Mouse (Mus musculus) midbrain, embryonic 16.5 days (tissue): ENCODE results near the gene Svbp. TPM values are rescaled to one million over a fixed set of nuclear protein-coding genes. Genes with fewer than 3 reads are reported as not detected.

Experiments
- ATAC-seq: fragments of 200-750 bp; cut with Nextera tagmentation; 2 replicates; pipeline ENCODE4 v1.8.0; 2017; ENCODE audit warnings: moderate TSS enrichment
- H3K27ac ChIP-seq: fragments of 300-500 bp; sonication (generic); 2 replicates; pipeline ENCODE4 v1.5.1; 2014; ENCODE audit warnings: mild to moderate bottlenecking, low read length, mixed read lengths
- H3K27me3 ChIP-seq: fragments of 300-500 bp; sonication (generic); 2 replicates; pipeline ENCODE4 v1.6.1; 2014; ENCODE audit warnings: low read depth, low read length, mixed read lengths; ENCODE audit not compliant: control insufficient read depth, insufficient read depth
- H3K36me3 ChIP-seq: fragments of 300-500 bp; sonication (generic); 2 replicates; pipeline ENCODE4 v1.6.1; 2014; ENCODE audit warnings: mild to moderate bottlenecking, low read length, moderate library complexity, mixed read lengths; ENCODE audit not compliant: control insufficient read depth, insufficient read depth
- H3K4me1 ChIP-seq: fragments of 300-500 bp; sonication (generic); 2 replicates; pipeline ENCODE4 v1.6.1; 2014; ENCODE audit warnings: mild to moderate bottlenecking, low read length, mixed read lengths; ENCODE audit not compliant: control insufficient read depth, insufficient read depth
- H3K4me2 ChIP-seq: fragments of 300-500 bp; sonication (generic); 2 replicates; pipeline ENCODE4 v1.6.1; 2014; ENCODE audit warnings: mild to moderate bottlenecking, low read length, mixed read lengths
- H3K4me3 ChIP-seq: fragments of 300-500 bp; sonication (generic); 2 replicates; pipeline ENCODE4 v1.5.1; 2014; ENCODE audit warnings: low read depth, mild to moderate bottlenecking, low read length, moderate library complexity, mixed read lengths
- H3K9ac ChIP-seq: fragments of 300-500 bp; sonication (generic); 2 replicates; pipeline ENCODE4 v1.6.1; 2014; ENCODE audit warnings: low read depth, low read length, mixed read lengths
- H3K9me3 ChIP-seq: fragments of 300-500 bp; sonication (generic); replicated peaks from 2 replicates; pipeline ENCODE4 v1.6.1; 2014; ENCODE audit warnings: mild to moderate bottlenecking, low read length, mixed read lengths; ENCODE audit not compliant: control insufficient read depth, poor library complexity, severe bottlenecking
- WGBS: fragments of 180-500 bp; shearing (Covaris S2); extraction: QIAGEN DNeasy Blood & Tissue Kit; methylation state at CpG from one replicate; pipeline ENCODE4 v1.1.7; 2014; 5-methylcytosine and 5-hydroxymethylcytosine counted together
- polyA plus RNA-seq: library from polyadenylated mRNA; unstranded; fragments of >200 nt; fragmentation: Nextera tagmentation; extraction: Ambion mirVana; gene quantifications from 2 replicates; pipeline ENCODE4 v1.2.1, GENCODE M21; 2015

Gene Svbp
- 220 and 230 TPM in 2 replicates for polyA plus RNA-seq

DNA sequence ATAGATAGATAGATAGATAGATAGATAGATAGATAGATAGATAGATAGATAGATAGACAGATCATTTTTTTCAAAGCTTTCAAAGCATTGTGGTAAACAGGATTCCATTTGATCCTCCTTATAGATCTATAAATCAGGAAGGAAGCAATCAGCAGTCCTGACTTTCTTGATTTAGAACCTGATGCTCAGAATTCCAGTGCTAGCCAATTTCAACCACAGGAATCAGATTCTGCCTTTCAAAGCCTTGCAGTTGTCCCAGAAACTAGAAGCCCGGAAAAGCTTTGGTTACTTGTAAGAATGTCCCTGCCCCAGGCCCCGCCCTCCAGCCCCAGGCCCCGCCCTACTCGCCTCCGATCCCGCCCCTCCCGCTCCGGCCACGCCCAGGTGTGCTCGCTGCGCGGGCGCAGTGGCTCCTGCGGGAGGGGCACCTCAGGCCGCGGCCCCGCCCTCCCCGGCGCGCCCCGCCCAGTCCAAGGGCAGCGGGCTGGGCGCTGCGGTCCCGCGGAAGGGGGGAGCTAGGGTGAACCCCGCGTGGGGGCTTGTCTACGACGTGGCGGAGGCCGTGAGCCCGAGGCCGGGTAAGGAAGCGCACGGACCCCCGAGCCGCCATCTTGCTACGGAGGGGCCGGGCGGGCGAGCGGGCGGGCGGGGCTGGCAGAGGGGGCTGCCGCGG is at the start of gene Svbp:
Svbp (plus strand) TSS at position 398 of the 673 bp plus-strand sequence.
- peak; percentile 88 for ATAC-seq
- under 1% methylated on average over 34 of the region's 47 CpGs for WGBS

DNA sequence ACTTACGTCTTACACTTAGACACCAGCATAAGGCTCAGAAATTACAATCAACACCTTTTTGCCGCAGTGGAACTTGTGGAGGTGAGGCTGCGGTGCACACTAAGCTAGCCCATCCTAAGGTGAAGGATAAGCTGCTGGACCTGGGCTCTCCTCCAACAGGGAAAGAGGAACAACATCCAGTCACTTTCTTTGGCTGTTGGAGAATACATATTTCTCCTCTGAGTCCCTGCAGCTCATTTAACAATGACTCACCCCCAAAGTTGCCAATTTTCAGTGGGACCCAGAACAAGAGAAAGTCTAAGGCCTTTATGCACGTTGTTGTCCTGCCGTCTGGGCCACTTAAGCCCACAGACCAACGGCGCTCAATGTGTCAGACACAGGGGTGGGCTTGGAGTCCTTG is 48.3 kb upstream of the Svbp start:
- H3K4me1 ChIP-seq: no peaks in the 10 kb centered on the region
- no peaks in the 10 kb centered on the region for H3K27me3 ChIP-seq
- H3K4me3 ChIP-seq: no peak overlapping the region
- 87% methylated on average over 7 of the region's 7 CpGs for whole genome bisulfite sequencing
- no peaks in the 10 kb centered on the region for H3K9me3 ChIP-seq
- H3K27ac ChIP-seq: no peak overlapping the region
- H3K4me2 ChIP-seq: no peak overlapping the region
- ATAC-seq: no peak
- H3K9ac ChIP-seq: no peak overlapping the region
- H3K36me3 ChIP-seq: no peaks in the 10 kb centered on the region

More for the DNA sequence above, at the start of gene Svbp:
- Histone ChIP-seq H3K4me3 (peak within 1 kb of the TSS; percentile 52), H3K27me3 (no peaks in the 10 kb centered on the region), H3K9ac (peak within 1 kb of the TSS; percentile 64), H3K9me3 (no peaks in the 10 kb centered on the region), H3K36me3 (no peaks in the 10 kb centered on the region), H3K4me2 (peak within 1 kb of the TSS; percentile 76), H3K4me1 (peaks cover 21% of the 10 kb centered on the region), H3K27ac (peak within 1 kb of the TSS; percentile 86)

DNA sequence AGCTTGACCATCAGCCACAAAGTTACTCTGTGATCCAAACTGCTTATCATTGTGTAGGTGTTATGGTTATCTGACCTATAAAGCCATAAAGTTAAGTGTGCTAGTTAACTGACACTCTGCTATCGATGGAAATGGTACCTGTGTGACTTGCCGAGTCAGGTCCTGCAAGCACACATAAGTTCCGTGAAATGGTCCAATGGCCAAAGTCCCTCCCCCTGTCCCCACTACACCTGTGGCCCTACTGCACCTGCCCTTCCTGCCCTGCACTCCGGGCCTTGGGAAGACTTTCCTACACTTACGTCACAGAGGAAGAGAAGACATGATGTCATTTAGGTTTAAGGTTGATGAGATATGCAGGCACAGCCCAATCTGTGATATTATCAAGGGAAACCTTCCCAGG is 47.8 kb upstream of the Svbp start:
- Histone ChIP-seq H3K9ac (no peak overlapping the region), H3K4me2 (no peak overlapping the region), H3K27me3 (no peaks in the 10 kb centered on the region), H3K4me1 (no peaks in the 10 kb centered on the region), H3K36me3 (no peaks in the 10 kb centered on the region), H3K4me3 (no peak overlapping the region), H3K9me3 (no peaks in the 10 kb centered on the region), H3K27ac (no peak overlapping the region)
- WGBS: 90% methylated on average over 5 of the region's 5 CpGs
- ATAC-seq: no peak

DNA sequence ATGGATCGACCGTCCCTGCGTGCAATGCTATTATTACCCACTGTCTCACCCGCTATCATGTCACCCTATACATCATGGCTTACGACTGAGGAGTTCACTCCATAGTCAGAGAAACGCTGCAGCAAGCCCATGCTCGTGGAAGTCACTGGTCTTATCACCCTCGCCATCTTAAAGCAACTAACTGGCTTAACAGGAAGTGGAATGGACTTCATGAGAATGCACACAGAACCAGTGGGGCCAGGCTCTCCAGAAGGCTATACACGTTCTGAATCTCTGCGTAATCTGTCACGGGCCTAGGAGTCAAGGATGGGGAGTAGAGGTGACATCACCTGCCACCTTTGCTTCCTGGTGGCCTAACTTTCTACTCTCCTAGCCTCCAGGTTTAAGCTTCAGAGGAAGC is 46.4 kb upstream of the Svbp start:
- H3K36me3 ChIP-seq: no peaks in the 10 kb centered on the region
- H3K4me3 ChIP-seq: no peak overlapping the region
- WGBS: 92% methylated on average over 11 of the region's 11 CpGs
- no peak overlapping the region for H3K9ac ChIP-seq
- no peak overlapping the region for H3K4me2 ChIP-seq
- H3K27ac ChIP-seq: no peak overlapping the region
- H3K27me3 ChIP-seq: no peaks in the 10 kb centered on the region
- no peaks in the 10 kb centered on the region for H3K9me3 ChIP-seq
- no peak for ATAC-seq
- no peaks in the 10 kb centered on the region for H3K4me1 ChIP-seq

DNA sequence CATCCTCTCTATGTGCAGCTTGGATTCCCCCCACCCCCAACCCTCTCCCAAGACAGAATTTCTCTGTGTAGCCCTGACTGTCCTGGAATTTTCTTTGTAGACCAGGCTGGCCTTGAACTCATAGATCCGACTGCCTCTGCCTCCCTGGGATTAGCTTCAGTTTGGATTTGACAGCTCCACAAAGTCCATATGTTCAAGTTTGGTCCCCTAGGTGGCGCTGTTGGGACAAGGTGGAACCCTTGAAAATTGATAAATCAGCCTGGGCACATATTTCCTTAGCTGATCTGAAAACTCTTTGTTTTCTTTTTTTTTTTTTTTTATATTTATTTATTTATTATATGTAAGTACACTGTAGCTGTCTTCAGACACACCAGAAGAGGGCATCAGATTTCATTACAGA is 37.9 kb upstream of the Svbp start:
- Histone ChIP-seq H3K4me2 (no peak overlapping the region), H3K27ac (no peak overlapping the region), H3K4me1 (no peaks in the 10 kb centered on the region), H3K27me3 (no peaks in the 10 kb centered on the region), H3K9me3 (no peaks in the 10 kb centered on the region), H3K36me3 (no peaks in the 10 kb centered on the region), H3K9ac (no peak overlapping the region), H3K4me3 (no peak overlapping the region)
- WGBS: 39% methylated on average over 2 of the region's 2 CpGs
- no peak for ATAC-seq

DNA sequence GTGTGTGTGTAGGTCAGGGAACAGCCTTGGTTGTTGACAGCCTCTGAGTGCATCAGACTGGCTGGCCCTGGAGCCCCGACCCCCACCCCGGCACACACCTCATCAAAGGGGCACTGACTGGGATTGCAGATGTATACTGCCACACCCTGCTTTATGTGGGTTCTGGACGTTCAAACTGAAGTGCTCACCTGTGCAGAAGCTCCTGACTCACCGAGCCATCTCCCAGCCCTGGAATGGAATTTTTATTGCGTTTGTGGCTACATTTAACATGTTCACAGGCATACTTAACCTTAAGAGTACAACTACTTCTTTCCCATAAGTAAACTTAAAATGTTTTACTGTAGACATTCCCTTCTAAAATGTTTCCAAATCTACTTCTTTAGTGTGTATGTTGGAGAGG is 37.2 kb upstream of the Svbp start:
- H3K4me2 ChIP-seq: no peak overlapping the region
- ATAC-seq: no peak
- H3K4me3 ChIP-seq: no peak overlapping the region
- no peaks in the 10 kb centered on the region for H3K9me3 ChIP-seq
- H3K4me1 ChIP-seq: no peaks in the 10 kb centered on the region
- no peaks in the 10 kb centered on the region for H3K36me3 ChIP-seq
- H3K27me3 ChIP-seq: no peaks in the 10 kb centered on the region
- no peak overlapping the region for H3K27ac ChIP-seq
- no peak overlapping the region for H3K9ac ChIP-seq
- 87% methylated on average over 5 of the region's 5 CpGs for WGBS

DNA sequence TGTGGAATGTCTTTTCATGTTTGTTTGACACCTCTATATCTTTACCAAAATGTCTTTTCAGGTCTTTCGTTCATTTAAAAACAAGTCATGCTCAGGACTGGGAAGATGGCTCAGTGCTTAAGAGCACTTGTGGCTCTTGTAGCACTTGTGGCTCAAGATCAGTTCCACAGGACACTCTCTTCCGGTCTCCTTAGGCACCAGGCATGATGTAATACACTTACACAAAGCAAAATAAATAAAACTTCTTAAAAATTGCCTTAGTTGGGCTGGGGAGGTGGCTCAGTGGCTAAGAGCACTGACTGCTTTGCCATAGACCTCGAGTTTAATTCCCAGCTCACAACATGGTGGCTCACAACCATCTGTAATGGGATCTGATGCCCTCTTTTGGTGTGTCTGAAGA is 33.7 kb upstream of the Svbp start:
- H3K4me3 ChIP-seq: no peak overlapping the region
- no peaks in the 10 kb centered on the region for H3K36me3 ChIP-seq
- no peaks in the 10 kb centered on the region for H3K9me3 ChIP-seq
- no peak overlapping the region for H3K4me2 ChIP-seq
- H3K27me3 ChIP-seq: no peaks in the 10 kb centered on the region
- 73% methylated on average over 3 of the region's 3 CpGs for WGBS
- no peaks in the 10 kb centered on the region for H3K4me1 ChIP-seq
- ATAC-seq: no peak
- no peak overlapping the region for H3K27ac ChIP-seq
- H3K9ac ChIP-seq: no peak overlapping the region

DNA sequence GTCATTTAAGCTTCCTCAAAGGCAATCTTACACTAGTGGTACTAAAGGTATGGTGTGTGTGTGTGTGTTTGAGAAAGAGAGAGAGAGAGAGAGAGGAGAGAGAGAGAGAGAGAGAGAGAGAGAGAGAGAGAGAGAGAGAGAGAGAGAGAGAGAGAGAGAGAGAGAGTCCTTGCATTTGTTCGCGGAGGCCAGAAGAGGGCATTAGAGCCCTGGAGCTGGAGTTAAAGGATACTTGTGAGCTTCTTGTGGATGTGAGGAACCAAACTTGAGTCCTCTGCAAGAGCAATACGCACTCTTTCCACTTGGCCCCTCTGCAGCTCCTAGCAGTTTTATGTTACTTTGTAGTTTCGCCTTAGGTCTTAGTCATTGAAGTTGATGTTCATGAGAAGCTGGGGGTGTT is 32.1 kb upstream of the Svbp start:
- Histone ChIP-seq H3K36me3 (no peaks in the 10 kb centered on the region), H3K4me3 (no peak overlapping the region), H3K4me1 (no peaks in the 10 kb centered on the region), H3K4me2 (no peak overlapping the region), H3K27ac (no peak overlapping the region), H3K9me3 (no peaks in the 10 kb centered on the region), H3K9ac (no peak overlapping the region), H3K27me3 (no peaks in the 10 kb centered on the region)
- WGBS: 64% methylated on average over 4 of the region's 4 CpGs
- ATAC-seq: no peak

DNA sequence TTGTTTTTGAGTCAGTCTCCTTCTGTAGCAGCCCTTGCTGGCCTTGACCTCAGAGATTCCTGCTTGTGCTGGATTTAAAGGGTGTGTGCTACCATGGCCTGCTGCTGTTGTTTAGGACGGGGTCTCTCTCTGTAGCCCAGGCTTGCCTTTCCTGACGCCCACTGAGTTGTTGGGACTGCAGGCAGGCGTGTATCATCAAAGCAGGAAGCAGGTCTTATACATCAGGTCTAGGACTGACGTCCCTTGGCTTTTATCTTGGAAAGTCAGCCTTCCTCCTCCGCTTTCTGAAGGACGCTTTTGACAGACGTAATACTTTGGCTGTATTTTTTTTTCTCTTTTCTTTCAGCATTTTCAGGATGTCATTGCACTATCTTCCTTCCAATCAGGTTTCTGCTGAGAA is 29.2 kb upstream of the Svbp start:
- H3K4me3 ChIP-seq: no peak overlapping the region
- 78% methylated on average over 7 of the region's 7 CpGs for WGBS
- no peak for ATAC-seq
- H3K4me2 ChIP-seq: no peak overlapping the region
- no peak overlapping the region for H3K27ac ChIP-seq
- no peak overlapping the region for H3K9ac ChIP-seq
- H3K9me3 ChIP-seq: no peaks in the 10 kb centered on the region
- H3K27me3 ChIP-seq: no peaks in the 10 kb centered on the region
- peaks cover 12% of the 10 kb centered on the region for H3K36me3 ChIP-seq
- H3K4me1 ChIP-seq: no peaks in the 10 kb centered on the region
